Mouse (Mus musculus) G1E (cell line): ENCODE results near the gene Zfp217. TPM values are rescaled to one million over a fixed set of nuclear protein-coding genes. Genes with fewer than 3 reads are reported as not detected.

Source experiments
- ATAC-seq: 2 replicates; pipeline ENCODE4 v1.8.0; 2016; ENCODE audit warnings: mild to moderate bottlenecking; ENCODE audit not compliant: insufficient number of reproducible peaks, poor library complexity, low FRiP score, severe bottlenecking; ENCODE audit errors: extremely low read depth
- DNase-seq: peaks from one replicate; pipeline ENCODE4 v3.0.0; 2012; ENCODE audit warnings: low spot score
- H3K27me3 ChIP-seq: 2 replicates; pipeline ENCODE4 v1.6.1; 2012; ENCODE audit warnings: mild to moderate bottlenecking, low read length, inconsistent platforms; ENCODE audit not compliant: insufficient read depth
- H3K36me3 ChIP-seq: replicated peaks from 2 replicates; pipeline ENCODE3; 2012; ENCODE audit warnings: mild to moderate bottlenecking, inconsistent platforms
- H3K4me1 ChIP-seq: 2 replicates; pipeline ENCODE4 v1.6.1; 2012; ENCODE audit warnings: low read depth, low read length, inconsistent platforms, mixed read lengths; ENCODE audit not compliant: insufficient read depth
- H3K4me3 ChIP-seq: 2 replicates; pipeline ENCODE4 v1.5.1; 2012; ENCODE audit warnings: low read depth, mild to moderate bottlenecking, inconsistent platforms, low read length, moderate library complexity, mixed read lengths
- H3K9me3 ChIP-seq: replicated peaks from 2 replicates; pipeline ENCODE4 v1.6.1; 2012; ENCODE audit warnings: inconsistent platforms
- CTCF ChIP-seq: IDR thresholded peaks from 2 replicates; pipeline ENCODE4 v1.5.1; 2012; ENCODE audit warnings: low read depth, low read length, inconsistent platforms, mixed read lengths
- GATA1 ChIP-seq: IDR thresholded peaks from 2 replicates; pipeline ENCODE4 v1.6.1; 2012; ENCODE audit warnings: borderline replicate concordance, low read length, inconsistent platforms, mixed read lengths
- GATA2 ChIP-seq: IDR thresholded peaks from 2 replicates; pipeline ENCODE4 v1.6.1; 2012; ENCODE audit warnings: low read depth, low read length, inconsistent platforms, borderline replicate concordance
- POLR2AphosphoS5 ChIP-seq: IDR thresholded peaks from 2 replicates; pipeline ENCODE4 v1.6.1; 2012; ENCODE audit warnings: low read depth, low read length, inconsistent platforms; ENCODE audit not compliant: insufficient replicate concordance
- TAL1 ChIP-seq: conservative IDR thresholded peaks from 2 replicates; pipeline ENCODE4 v1.6.1; 2012; ENCODE audit warnings: low read depth, low read length, inconsistent platforms, mixed read lengths
- polyA plus RNA-seq: library from polyadenylated mRNA; stranded (reverse); fragments of >175 nt; gene quantifications from 2 replicates; pipeline ENCODE4 v1.2.3, GENCODE M21; 2012
- total RNA-seq, 2 experiments: library from RNA; stranded (forward) in 1 of 2; stranded (reverse) in 1 of 2; fragments of 200-1000 nt in 1 of 2; fragments of >200 nt in 1 of 2; fragmentation: Nextera tagmentation in 1 of 2; gene quantifications; 2 replicates each; pipeline ENCODE4 v1.2.3; 2014 to 2017

The Zfp217 gene
- total RNA-seq (2014; fragmentation: Nextera tagmentation) (46.0 and 65.0 TPM in 2 replicates), total RNA-seq (2017) (46.1 and 46.2 TPM in 2 replicates), polyA plus RNA-seq (18.7 and 22.0 TPM in 2 replicates)

- TF ChIP-seq GATA2: no peak
- no peak for TF ChIP-seq CTCF
- TF ChIP-seq TAL1: no peak
- no peak for TF ChIP-seq GATA1
- TF ChIP-seq POLR2AphosphoS5: no peak
- Histone ChIP-seq H3K4me1 (peaks cover 66% of the 10 kb centered on the region), H3K27me3 (no peaks in the 10 kb centered on the region), H3K36me3 (peaks cover 37% of the 10 kb centered on the region), H3K9me3 (no peaks in the 10 kb centered on the region), H3K4me3 (peak within 1 kb of the TSS; percentile 63)
- ATAC-seq (peak; percentile 8; the same call in 1 of the 2 replicates), DNase-seq (no peak)
These were observed at the start of gene Zfp217 for GRCm38 (mm10) chr2:170147661-170148153. TSS of gene Zfp217 (minus strand) at chr2:170148103.

GRCm38 (mm10) chr2:170195542-170196089 is 47.7 kb upstream of the Zfp217 start:
- Histone ChIP-seq H3K36me3 (peaks cover 7% of the 10 kb centered on the region), H3K4me3 (no peak overlapping the region), H3K27me3 (no peaks in the 10 kb centered on the region), H3K9me3 (no peaks in the 10 kb centered on the region), H3K4me1 (peaks cover 49% of the 10 kb centered on the region)
- TF ChIP-seq GATA2 (no peak), GATA1 (no peak), CTCF (no peak), TAL1 (no peak), POLR2AphosphoS5 (no peak)
- ATAC-seq (no peak), DNase-seq (no peak)

- ATAC-seq (no peak), DNase-seq (no peak)
- TF ChIP-seq POLR2AphosphoS5: no peak
- Histone ChIP-seq H3K36me3 (peaks cover 12% of the 10 kb centered on the region), H3K4me1 (peaks cover 52% of the 10 kb centered on the region), H3K27me3 (no peaks in the 10 kb centered on the region), H3K9me3 (no peaks in the 10 kb centered on the region), H3K4me3 (no peak overlapping the region)
These were observed 46.9 kb upstream of the Zfp217 start for GRCm38 (mm10) chr2:170194845-170195244.

- DNase-seq: peak; percentile 56
- Histone ChIP-seq H3K36me3 (peaks cover 10% of the 10 kb centered on the region), H3K27me3 (no peaks in the 10 kb centered on the region), H3K4me3 (peak overlapping the region; percentile 59), H3K9me3 (no peaks in the 10 kb centered on the region), H3K4me1 (peaks cover 49% of the 10 kb centered on the region)
- TF ChIP-seq GATA1: no peak
- no peak for TF ChIP-seq GATA2
- TF ChIP-seq TAL1: no peak
- no peak for TF ChIP-seq CTCF
- TF ChIP-seq POLR2AphosphoS5: no peak
- peak; percentile 31; the same call in 1 of the 2 replicates for ATAC-seq
These were observed 45.9 kb upstream of the Zfp217 start for GRCm38 (mm10) chr2:170193850-170194249.

GRCm38 (mm10) chr2:170193211-170193610 is 45.3 kb upstream of the Zfp217 start:
- no peaks in the 10 kb centered on the region for H3K9me3 ChIP-seq
- ATAC-seq: peak; percentile 79
- TF ChIP-seq GATA1 (no peak), GATA2 (no peak), CTCF (no peak), TAL1 (no peak), POLR2AphosphoS5 (no peak)
- H3K4me1 ChIP-seq: peaks cover 50% of the 10 kb centered on the region
- peak overlapping the region; percentile 59; the same call in 1 of the 2 replicates for H3K4me3 ChIP-seq
- H3K36me3 ChIP-seq: peaks cover 12% of the 10 kb centered on the region
- H3K27me3 ChIP-seq: no peaks in the 10 kb centered on the region
- DNase-seq: peak; percentile 63

- TF ChIP-seq GATA2: no peak
- DNase-seq: peak; percentile 66
- no peaks in the 10 kb centered on the region for H3K9me3 ChIP-seq
- H3K36me3 ChIP-seq: peaks cover 12% of the 10 kb centered on the region
- H3K27me3 ChIP-seq: no peaks in the 10 kb centered on the region
- peak overlapping the region; percentile 59; the same call in 1 of the 2 replicates for H3K4me3 ChIP-seq
- peak; percentile 72 for ATAC-seq
- H3K4me1 ChIP-seq: peaks cover 47% of the 10 kb centered on the region
These were observed 44.8 kb upstream of the Zfp217 start for GRCm38 (mm10) chr2:170192731-170193149.

- no peak for DNase-seq
- no peaks in the 10 kb centered on the region for H3K9me3 ChIP-seq
- peaks cover 11% of the 10 kb centered on the region for H3K36me3 ChIP-seq
- TF ChIP-seq TAL1: no peak
- TF ChIP-seq GATA2: no peak
- no peak for TF ChIP-seq GATA1
- no peak for TF ChIP-seq POLR2AphosphoS5
- TF ChIP-seq CTCF: no peak
- no peak overlapping the region for H3K4me3 ChIP-seq
- peaks cover 50% of the 10 kb centered on the region for H3K4me1 ChIP-seq
- H3K27me3 ChIP-seq: no peaks in the 10 kb centered on the region
- ATAC-seq: no peak
These were observed 40.8 kb upstream of the Zfp217 start for GRCm38 (mm10) chr2:170188721-170189120.
